Mouse (Mus musculus): Measurements from ENCODE around the gene F13a1. TPM values are rescaled to one million over a fixed set of nuclear protein-coding genes. Genes with fewer than 3 reads are reported as not detected.

Gene F13a1
- total and polyA plus RNA-seq, 2 experiments from 2014 or later = 11.4 to 12.9 TPM

DNA sequence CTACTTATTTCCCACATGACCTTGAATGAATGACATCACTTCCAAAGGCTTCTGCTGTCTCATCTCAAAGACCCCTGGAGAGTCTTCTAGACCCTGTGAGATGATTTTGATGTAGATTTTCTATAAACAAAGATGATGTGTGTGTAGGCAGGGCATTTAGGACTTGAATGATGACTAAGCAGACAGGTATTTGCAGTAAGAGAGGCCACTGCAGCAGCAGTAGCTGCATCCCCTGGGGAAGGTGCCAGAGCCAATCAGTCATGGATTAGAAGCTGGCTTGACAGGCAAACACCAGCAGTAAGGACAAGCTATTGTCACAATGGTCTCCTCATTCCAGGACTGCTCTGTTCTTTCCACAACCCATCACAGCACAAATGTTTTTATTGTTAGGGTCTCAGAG, 87.1 kb downstream of the F13a1 start:
- Histone ChIP-seq H3K27me3 (ENCODE audit: insufficient read depth, low read length) (no peaks in the 10 kb centered on the region), H3K4me3 (ENCODE audit: low read length) (no peak overlapping the region), H3K9me3 (ENCODE audit: low read length) (no peaks in the 10 kb centered on the region), H3K9ac (replicated peaks; ENCODE audit: low read length) (no peak overlapping the region), H3K4me2 (ENCODE audit: low read depth, low read length) (no peak overlapping the region), H3K36me3 (ENCODE audit: insufficient read depth, low read length) (no peaks in the 10 kb centered on the region), H3K27ac (no peak overlapping the region), H3K4me1 (ENCODE audit: insufficient read depth, low read length) (no peaks in the 10 kb centered on the region)
- TF ChIP-seq CTCF (IDR thresholded peaks at IDR 0.05; ENCODE audit: low read depth) = no peak
- DNase-seq (ENCODE audit: low spot score) = no peak
- no peak for ATAC-seq

DNA sequence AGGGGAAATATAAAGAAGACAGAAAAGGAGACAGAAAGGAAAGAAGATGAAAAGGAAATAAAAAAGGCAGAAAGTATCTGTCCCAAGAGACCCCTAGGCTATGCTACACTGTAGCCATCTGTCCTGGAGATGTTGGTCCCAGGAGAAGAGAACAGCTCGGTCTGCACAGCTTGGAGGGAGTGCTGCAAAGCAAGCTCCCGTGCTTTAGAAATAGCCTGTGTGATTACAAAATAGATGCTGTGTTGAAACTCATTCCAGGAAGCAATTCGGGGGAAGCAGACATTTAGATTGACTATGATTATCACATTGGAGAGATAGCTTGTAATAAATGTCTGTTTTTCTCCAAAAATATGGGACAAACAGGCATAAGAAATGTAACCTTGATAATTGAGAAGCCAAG, 91.0 kb downstream of the F13a1 start:
- Histone ChIP-seq H3K4me2 (ENCODE audit: low read depth, low read length) (no peak overlapping the region), H3K27me3 (ENCODE audit: insufficient read depth, low read length) (no peaks in the 10 kb centered on the region), H3K27ac (no peak overlapping the region), H3K4me1 (ENCODE audit: insufficient read depth, low read length) (no peaks in the 10 kb centered on the region), H3K36me3 (ENCODE audit: insufficient read depth, low read length) (no peaks in the 10 kb centered on the region), H3K9me3 (ENCODE audit: low read length) (no peaks in the 10 kb centered on the region), H3K9ac (replicated peaks; ENCODE audit: low read length) (no peak overlapping the region), H3K4me3 (ENCODE audit: low read length) (no peak overlapping the region)
- DNase-seq (ENCODE audit: low spot score) = no peak
- 50% methylated on average over 3 of the region's 3 CpGs for WGBS
- TF ChIP-seq CTCF (IDR thresholded peaks at IDR 0.05; ENCODE audit: low read depth) = no peak
- no peak for ATAC-seq

DNA sequence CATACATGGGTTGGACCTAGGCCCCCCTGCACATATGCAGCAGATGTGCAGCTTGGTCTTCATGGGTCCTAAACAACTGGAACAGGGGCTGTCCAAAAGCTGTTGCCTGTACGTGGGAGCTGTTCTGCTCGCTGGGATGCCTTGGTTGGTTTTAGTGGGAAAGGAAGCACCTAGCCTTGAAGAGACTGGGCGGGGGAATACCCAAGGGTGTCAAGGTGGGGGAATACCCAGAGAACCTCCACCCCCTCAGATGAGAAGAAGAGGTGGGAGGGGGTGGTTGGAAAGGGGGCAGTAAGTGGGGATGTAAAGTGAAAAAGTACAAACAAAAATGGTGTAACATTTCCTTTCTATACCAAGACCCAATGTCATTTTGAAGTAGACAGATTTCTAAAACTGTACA, 95.1 kb downstream of the F13a1 start:
- no peak overlapping the region for H3K4me2 ChIP-seq (ENCODE audit: low read depth, low read length)
- no peak for DNase-seq (ENCODE audit: low spot score)
- H3K36me3 ChIP-seq (ENCODE audit: insufficient read depth, low read length) = no peaks in the 10 kb centered on the region
- no peak for ATAC-seq
- no peaks in the 10 kb centered on the region for H3K27me3 ChIP-seq (ENCODE audit: insufficient read depth, low read length)
- WGBS = 98% methylated on average over 3 of the region's 3 CpGs
- no peak for TF ChIP-seq CTCF (IDR thresholded peaks at IDR 0.05; ENCODE audit: low read depth)
- H3K27ac ChIP-seq = no peak overlapping the region
- no peak overlapping the region for H3K4me3 ChIP-seq (ENCODE audit: low read length)
- H3K9ac ChIP-seq (replicated peaks; ENCODE audit: low read length) = no peak overlapping the region
- H3K9me3 ChIP-seq (ENCODE audit: low read length) = no peaks in the 10 kb centered on the region
- no peaks in the 10 kb centered on the region for H3K4me1 ChIP-seq (ENCODE audit: insufficient read depth, low read length)

DNA sequence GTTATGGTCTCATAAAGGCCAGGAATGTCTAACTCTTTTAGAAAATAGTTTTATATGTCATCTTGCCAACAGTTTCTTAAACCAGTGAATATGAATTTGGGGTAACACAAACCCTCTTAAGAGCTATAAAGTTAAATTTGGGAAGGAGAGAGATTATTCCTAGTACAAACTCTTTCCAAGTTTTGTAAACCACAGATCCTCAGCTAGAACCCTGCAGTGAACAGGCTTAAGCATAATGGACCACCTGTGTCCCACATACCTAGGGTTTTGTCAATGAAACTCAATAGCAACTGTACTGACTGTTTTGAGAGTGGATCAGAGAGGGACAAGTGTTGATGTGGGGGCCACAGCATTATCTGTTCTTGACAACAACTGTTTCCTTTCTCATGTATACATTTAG, 96.4 kb downstream of the F13a1 start:
- Histone ChIP-seq H3K4me1 (ENCODE audit: insufficient read depth, low read length) (no peaks in the 10 kb centered on the region), H3K9ac (replicated peaks; ENCODE audit: low read length) (no peak overlapping the region), H3K9me3 (ENCODE audit: low read length) (no peaks in the 10 kb centered on the region), H3K27me3 (ENCODE audit: insufficient read depth, low read length) (no peaks in the 10 kb centered on the region), H3K36me3 (ENCODE audit: insufficient read depth, low read length) (no peaks in the 10 kb centered on the region), H3K4me2 (ENCODE audit: low read depth, low read length) (no peak overlapping the region), H3K4me3 (ENCODE audit: low read length) (no peak overlapping the region), H3K27ac (no peak overlapping the region)
- DNase-seq (ENCODE audit: low spot score) = no peak
- no peak for ATAC-seq
- no peak for TF ChIP-seq CTCF (IDR thresholded peaks at IDR 0.05; ENCODE audit: low read depth)

DNA sequence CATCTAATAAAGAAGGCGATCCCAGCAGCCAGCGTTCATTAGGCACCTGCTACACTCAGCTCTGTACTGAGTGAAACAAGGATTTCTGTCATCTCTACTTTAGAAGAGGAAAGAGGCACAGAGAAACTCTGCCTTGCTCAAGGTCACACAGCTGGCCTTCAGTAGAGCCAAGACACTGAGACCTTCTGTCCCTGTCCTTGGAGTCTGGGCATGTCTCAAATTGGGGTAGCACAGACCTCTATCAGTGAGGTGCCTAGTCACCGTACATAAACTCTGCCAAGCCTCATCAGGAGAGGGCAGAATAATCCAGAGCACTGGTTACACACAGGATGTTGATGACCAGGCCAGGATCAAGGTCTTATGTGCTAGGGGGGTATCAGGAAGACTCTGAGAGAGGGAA, 108.2 kb downstream of the F13a1 start:
- WGBS = 63% methylated on average over 3 of the region's 3 CpGs
- DNase-seq (ENCODE audit: low spot score) (peak; percentile 20), ATAC-seq (no peak)
- Histone ChIP-seq H3K4me3 (ENCODE audit: low read length) (no peak overlapping the region), H3K4me2 (ENCODE audit: low read depth, low read length) (no peak overlapping the region), H3K9me3 (ENCODE audit: low read length) (no peaks in the 10 kb centered on the region), H3K27me3 (ENCODE audit: insufficient read depth, low read length) (no peaks in the 10 kb centered on the region), H3K36me3 (ENCODE audit: insufficient read depth, low read length) (no peaks in the 10 kb centered on the region), H3K4me1 (ENCODE audit: insufficient read depth, low read length) (no peaks in the 10 kb centered on the region), H3K27ac (no peak overlapping the region), H3K9ac (replicated peaks; ENCODE audit: low read length) (no peak overlapping the region)
- no peak for TF ChIP-seq CTCF (IDR thresholded peaks at IDR 0.05; ENCODE audit: low read depth)

DNA sequence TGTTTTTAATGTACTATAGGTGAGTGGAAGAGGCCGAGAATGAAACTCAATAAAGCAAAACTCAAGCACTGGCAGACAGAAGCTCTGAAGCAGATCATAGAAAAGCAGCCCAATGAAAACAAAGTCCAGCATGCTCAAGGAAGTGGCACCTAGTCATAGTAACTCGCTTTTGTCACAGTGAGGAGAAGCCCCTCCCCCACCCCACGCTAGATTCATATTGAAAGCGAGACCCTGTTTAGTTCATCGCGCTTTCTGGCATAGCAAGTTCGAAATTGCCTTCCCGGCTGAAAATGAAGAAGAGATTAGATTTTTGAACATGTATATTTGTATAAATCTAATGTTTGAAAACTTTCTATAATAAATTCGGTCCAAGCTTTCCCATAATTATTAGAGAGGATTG, 118.0 kb downstream of the F13a1 start:
- H3K9me3 ChIP-seq (ENCODE audit: low read length) = no peaks in the 10 kb centered on the region
- no peak for TF ChIP-seq CTCF (IDR thresholded peaks at IDR 0.05; ENCODE audit: low read depth)
- H3K4me2 ChIP-seq (ENCODE audit: low read depth, low read length) = no peak overlapping the region
- H3K27me3 ChIP-seq (ENCODE audit: insufficient read depth, low read length) = no peaks in the 10 kb centered on the region
- H3K9ac ChIP-seq (replicated peaks; ENCODE audit: low read length) = no peak overlapping the region
- H3K36me3 ChIP-seq (ENCODE audit: insufficient read depth, low read length) = no peaks in the 10 kb centered on the region
- H3K4me1 ChIP-seq (ENCODE audit: insufficient read depth, low read length) = no peaks in the 10 kb centered on the region
- no peak for DNase-seq (ENCODE audit: low spot score)
- ATAC-seq = no peak
- no peak overlapping the region for H3K4me3 ChIP-seq (ENCODE audit: low read length)
- H3K27ac ChIP-seq = no peak overlapping the region
- 88% methylated on average over 9 of the region's 9 CpGs for WGBS

DNA sequence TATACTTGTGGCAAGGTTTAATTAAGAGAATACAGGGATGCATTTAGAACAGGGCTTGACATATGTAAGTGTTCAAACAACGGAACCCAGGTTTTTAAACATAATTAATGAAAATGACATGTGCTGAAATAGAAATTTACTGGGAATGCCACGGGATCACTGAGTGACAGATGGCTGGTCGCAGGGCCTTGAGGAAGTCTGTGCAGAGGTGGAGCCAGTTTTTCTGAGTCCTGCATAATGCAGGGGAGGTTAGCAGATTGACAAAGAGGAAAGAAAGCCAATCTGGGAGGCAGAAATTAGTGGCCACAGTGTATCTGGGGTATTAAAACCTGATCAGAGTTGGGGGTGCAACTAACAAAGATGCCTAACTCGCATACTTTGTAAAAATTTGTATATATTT, 130.3 kb downstream of the F13a1 start:
- WGBS = 54% methylated on average over 4 of the region's 4 CpGs
- H3K9me3 ChIP-seq (ENCODE audit: low read length) = no peaks in the 10 kb centered on the region

More for the DNA sequence above, 130.3 kb downstream of the F13a1 start:
- DNase-seq (ENCODE audit: low spot score) (peak; percentile 8), ATAC-seq (peak; percentile 38; the same call in 1 of the 2 replicates)
- Histone ChIP-seq H3K27ac (no peak overlapping the region), H3K4me1 (ENCODE audit: insufficient read depth, low read length) (no peaks in the 10 kb centered on the region), H3K4me2 (ENCODE audit: low read depth, low read length) (no peak overlapping the region), H3K27me3 (ENCODE audit: insufficient read depth, low read length) (no peaks in the 10 kb centered on the region), H3K36me3 (ENCODE audit: insufficient read depth, low read length) (no peaks in the 10 kb centered on the region), H3K4me3 (ENCODE audit: low read length) (no peak overlapping the region), H3K9ac (replicated peaks; ENCODE audit: low read length) (no peak overlapping the region)
- no peak for TF ChIP-seq CTCF (IDR thresholded peaks at IDR 0.05; ENCODE audit: low read depth)
